Mouse (Mus musculus): ENCODE data around the gene Polr3gl. TPM values are rescaled to one million over a fixed set of nuclear protein-coding genes. Genes with fewer than 3 reads are reported as not detected.
"Not testable (repeated sequence)": the region's sequence is repeated elsewhere in the genome, so short reads cannot be mapped to it uniquely, and the experiment has no call there.

The Polr3gl gene
- total RNA-seq, 1 experiment, result 5.7 TPM

- in situ Hi-C loops (cut with MboI; ENCODE audit: low sequenced_read_pairs in 2 of 2, unreplicated experiment in 2 of 2), result no loop called here
- DNase-seq (ENCODE audit: low read depth, low spot score), result no peak
Measured at GRCm38 (mm10) chr3:96623201-96623600, 29.2 kb upstream of the Polr3gl start.

GRCm38 (mm10) chr3:96617941-96618340 lies 24.0 kb upstream of the Polr3gl start:
- DNase-seq (ENCODE audit: low read depth, low spot score), result no peak
- TF ChIP-seq ZNF384 (IDR thresholded peaks at IDR 0.05; ENCODE audit: low read depth, low read length) (no peak), MAFK (IDR thresholded peaks at IDR 0.05; ENCODE audit: insufficient read depth, low read depth, low read length) (no peak), ZC3H11A (IDR thresholded peaks at IDR 0.05; ENCODE audit: borderline replicate concordance, low read depth, low read length) (no peak), CHD2 (IDR thresholded peaks at IDR 0.05; ENCODE audit: low read depth, low read length) (no peak), HCFC1 (IDR thresholded peaks at IDR 0.05; ENCODE audit: borderline replicate concordance, insufficient read depth, low read length) (no peak)
- no peak overlapping the region for H3K4me3 ChIP-seq (ENCODE audit: insufficient read depth in 1 of 2, low read depth in 1 of 2, low read length in 2 of 2, poor library complexity in 1 of 2, severe bottlenecking in 1 of 2)
- H3K36me3 ChIP-seq (ENCODE audit: control insufficient read depth, insufficient read depth, low read length, poor library complexity, severe bottlenecking), result peaks cover 3% of the 10 kb centered on the region; the same call in 1 of the 2 replicates
- in situ Hi-C loops (cut with MboI; ENCODE audit: low sequenced_read_pairs in 2 of 2, unreplicated experiment in 2 of 2), result no loop called here
- no peak overlapping the region for H3K9ac ChIP-seq (ENCODE audit: insufficient read depth, low read depth, low read length, poor library complexity, severe bottlenecking)
- H3K9me3 ChIP-seq (ENCODE audit: control insufficient read depth, insufficient read depth, low read depth, low read length), result no peaks in the 10 kb centered on the region
- H3K27ac ChIP-seq (ENCODE audit: insufficient read depth, low read depth, low read length, poor library complexity, severe bottlenecking), result no peak overlapping the region
- H3K4me1 ChIP-seq (ENCODE audit: control insufficient read depth in 2 of 2, insufficient read depth in 2 of 2, low read length in 2 of 2, poor library complexity in 1 of 2), result peaks cover 0 to 3% of the 10 kb centered on the region in 2 experiments; a peak in 1 of 4 replicates

More at GRCm38 (mm10) chr3:96623201-96623600, 29.2 kb upstream of the Polr3gl start:
- H3K9me3 ChIP-seq (ENCODE audit: control insufficient read depth, insufficient read depth, low read depth, low read length), result no peaks in the 10 kb centered on the region
- TF ChIP-seq HCFC1 (IDR thresholded peaks at IDR 0.05; ENCODE audit: borderline replicate concordance, insufficient read depth, low read length) (no peak), MAFK (IDR thresholded peaks at IDR 0.05; ENCODE audit: insufficient read depth, low read depth, low read length) (no peak), CHD2 (IDR thresholded peaks at IDR 0.05; ENCODE audit: low read depth, low read length) (no peak), ZNF384 (IDR thresholded peaks at IDR 0.05; ENCODE audit: low read depth, low read length) (no peak)
- no peak overlapping the region for H3K4me3 ChIP-seq (ENCODE audit: insufficient read depth in 1 of 2, low read depth in 1 of 2, low read length in 2 of 2, poor library complexity in 1 of 2, severe bottlenecking in 1 of 2)
- no peak overlapping the region for H3K9ac ChIP-seq (ENCODE audit: insufficient read depth, low read depth, low read length, poor library complexity, severe bottlenecking)
- no peak overlapping the region; the same call in 1 of the 2 replicates for H3K27ac ChIP-seq (ENCODE audit: insufficient read depth, low read depth, low read length, poor library complexity, severe bottlenecking)
- peaks cover 3 to 9% of the 10 kb centered on the region in 2 experiments; a peak in 2 of 4 replicates for H3K4me1 ChIP-seq (ENCODE audit: control insufficient read depth in 2 of 2, insufficient read depth in 2 of 2, low read length in 2 of 2, poor library complexity in 1 of 2)
- H3K36me3 ChIP-seq (ENCODE audit: control insufficient read depth, insufficient read depth, low read length, poor library complexity, severe bottlenecking), result peaks cover 6% of the 10 kb centered on the region; the same call in 1 of the 2 replicates

GRCm38 (mm10) chr3:96606618-96607017 lies 12.6 kb upstream of the Polr3gl start:
- Histone ChIP-seq H3K27ac (ENCODE audit: insufficient read depth, low read depth, low read length, poor library complexity, severe bottlenecking) (no peak overlapping the region), H3K4me3 (ENCODE audit: insufficient read depth in 1 of 2, low read depth in 1 of 2, low read length in 2 of 2, poor library complexity in 1 of 2, severe bottlenecking in 1 of 2) (no peak overlapping the region), H3K4me1 (ENCODE audit: control insufficient read depth in 2 of 2, insufficient read depth in 2 of 2, low read length in 2 of 2, poor library complexity in 1 of 2) (0 out of 4 replicates have a peak, but pooled peaks cover 0 to 2% of the 10 kb centered on the region in 2 experiments), H3K36me3 (ENCODE audit: control insufficient read depth, insufficient read depth, low read length, poor library complexity, severe bottlenecking) (no peaks in the 10 kb centered on the region), H3K9ac (ENCODE audit: insufficient read depth, low read depth, low read length, poor library complexity, severe bottlenecking) (no peak overlapping the region), H3K9me3 (ENCODE audit: control insufficient read depth, insufficient read depth, low read depth, low read length) (no peaks in the 10 kb centered on the region)
- DNase-seq (ENCODE audit: low read depth, low spot score), result no peak
- TF ChIP-seq ZNF384 (IDR thresholded peaks at IDR 0.05; ENCODE audit: low read depth, low read length) (no peak), MAFK (IDR thresholded peaks at IDR 0.05; ENCODE audit: insufficient read depth, low read depth, low read length) (no peak), HCFC1 (IDR thresholded peaks at IDR 0.05; ENCODE audit: borderline replicate concordance, insufficient read depth, low read length) (no peak), ZC3H11A (IDR thresholded peaks at IDR 0.05; ENCODE audit: borderline replicate concordance, low read depth, low read length) (no peak), CHD2 (IDR thresholded peaks at IDR 0.05; ENCODE audit: low read depth, low read length) (no peak)
- in situ Hi-C loops (cut with MboI; ENCODE audit: low sequenced_read_pairs in 2 of 2, unreplicated experiment in 2 of 2), result no loop called here

DNA sequence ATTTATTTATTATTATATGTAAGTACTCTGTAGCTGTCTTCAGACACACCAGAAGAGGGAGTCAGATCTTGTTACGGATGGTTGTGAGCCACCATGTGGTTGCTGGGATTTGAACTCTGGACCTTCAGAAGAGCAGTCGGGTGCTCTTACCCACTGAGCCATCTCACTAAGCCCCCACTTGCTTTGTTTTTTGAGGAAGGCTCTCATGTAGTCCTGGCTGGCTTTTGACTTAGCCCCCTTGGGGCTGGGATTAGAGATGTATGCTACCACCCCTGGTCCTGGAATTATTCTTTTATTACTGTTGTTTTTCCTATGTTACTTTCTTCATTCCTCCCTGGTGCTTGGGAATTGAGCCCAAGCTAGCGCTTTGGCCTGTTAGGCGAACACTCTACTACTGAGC lies 12.0 kb upstream of the Polr3gl start:
- in situ Hi-C loops (cut with MboI; ENCODE audit: low sequenced_read_pairs in 2 of 2, unreplicated experiment in 2 of 2), result not testable (repeated sequence)

GRCm38 (mm10) chr3:96603311-96603710 lies 9.3 kb upstream of the Polr3gl start:
- H3K4me3 ChIP-seq (ENCODE audit: insufficient read depth in 1 of 2, low read depth in 1 of 2, low read length in 2 of 2, poor library complexity in 1 of 2, severe bottlenecking in 1 of 2), result no peak overlapping the region
- in situ Hi-C loops (cut with MboI; ENCODE audit: low sequenced_read_pairs in 2 of 2, unreplicated experiment in 2 of 2), result no loop called here
- no peak for TF ChIP-seq ZC3H11A (IDR thresholded peaks at IDR 0.05; ENCODE audit: borderline replicate concordance, low read depth, low read length)
- no peak for TF ChIP-seq HCFC1 (IDR thresholded peaks at IDR 0.05; ENCODE audit: borderline replicate concordance, insufficient read depth, low read length)
- no peak for TF ChIP-seq ZNF384 (IDR thresholded peaks at IDR 0.05; ENCODE audit: low read depth, low read length)
- TF ChIP-seq MAFK (IDR thresholded peaks at IDR 0.05; ENCODE audit: insufficient read depth, low read depth, low read length), result no peak
- TF ChIP-seq CHD2 (IDR thresholded peaks at IDR 0.05; ENCODE audit: low read depth, low read length), result no peak
- H3K36me3 ChIP-seq (ENCODE audit: control insufficient read depth, insufficient read depth, low read length, poor library complexity, severe bottlenecking), result no peaks in the 10 kb centered on the region
- no peaks in the 10 kb centered on the region for H3K9me3 ChIP-seq (ENCODE audit: control insufficient read depth, insufficient read depth, low read depth, low read length)
- H3K9ac ChIP-seq (ENCODE audit: insufficient read depth, low read depth, low read length, poor library complexity, severe bottlenecking), result no peak overlapping the region
- no peak overlapping the region for H3K27ac ChIP-seq (ENCODE audit: insufficient read depth, low read depth, low read length, poor library complexity, severe bottlenecking)
- no peak for DNase-seq (ENCODE audit: low read depth, low spot score)
- peaks cover 2 to 4% of the 10 kb centered on the region in 2 experiments; a peak in 2 of 4 replicates for H3K4me1 ChIP-seq (ENCODE audit: control insufficient read depth in 2 of 2, insufficient read depth in 2 of 2, low read length in 2 of 2, poor library complexity in 1 of 2)

More for the DNA sequence above, 12.0 kb upstream of the Polr3gl start:
- not testable (repeated sequence) for H3K4me3 ChIP-seq (ENCODE audit: insufficient read depth in 1 of 2, low read depth in 1 of 2, low read length in 2 of 2, poor library complexity in 1 of 2, severe bottlenecking in 1 of 2); H3K27ac ChIP-seq (ENCODE audit: insufficient read depth, low read depth, low read length, poor library complexity, severe bottlenecking); DNase-seq (ENCODE audit: low read depth, low spot score); H3K36me3 ChIP-seq (ENCODE audit: control insufficient read depth, insufficient read depth, low read length, poor library complexity, severe bottlenecking); H3K4me1 ChIP-seq (ENCODE audit: control insufficient read depth in 2 of 2, insufficient read depth in 2 of 2, low read length in 2 of 2, poor library complexity in 1 of 2); H3K9ac ChIP-seq (ENCODE audit: insufficient read depth, low read depth, low read length, poor library complexity, severe bottlenecking); H3K9me3 ChIP-seq (ENCODE audit: control insufficient read depth, insufficient read depth, low read depth, low read length)

Data from ES-E14 (cell line).